Mouse (Mus musculus) embryonic stem cell, embryonic (primary cell): Measurements from ENCODE around the gene Gpr83.

Source experiments
- CTCF ChIA-PET, 4 experiments: fragments of 300-600 bp in 2 of 4; fragments of 350-600 bp in 2 of 4; sonication (Branson Sonifier 250); formaldehyde crosslinking; loops; one replicate each; lab custom pipeline; 2022; ENCODE audit warnings: inconsistent platforms in 2 of 4; lab: Charles Lee
- POLR2A ChIA-PET, 4 experiments: fragments of 300-600 bp in 2 of 4; fragments of 350-600 bp in 2 of 4; sonication (Branson Sonifier 250); formaldehyde crosslinking; loops; one replicate each; lab custom pipeline; 2022; ENCODE audit warnings: antibody characterized with exemption in 4 of 4, inconsistent platforms in 1 of 4; lab: Charles Lee

Gene Gpr83

DNA sequence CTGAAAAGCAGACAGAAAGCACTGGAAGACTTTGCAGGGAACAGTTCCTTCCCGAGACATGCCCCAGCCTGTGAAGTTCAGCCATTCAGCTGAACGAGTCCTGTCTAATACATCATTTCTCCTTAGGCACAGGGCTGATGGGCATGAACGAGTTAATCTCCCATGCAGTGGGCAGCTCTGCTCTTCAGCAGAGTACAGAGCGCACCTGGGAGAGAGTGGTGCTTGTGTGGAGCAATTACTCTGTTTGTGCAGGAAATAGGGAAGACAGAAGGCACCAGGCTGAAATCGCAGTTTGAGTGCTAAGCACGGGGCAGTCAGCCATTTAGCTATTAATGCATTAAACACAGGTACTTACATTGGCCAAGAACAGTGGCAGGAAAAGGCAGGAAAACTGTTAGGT, 28.7 kb downstream of the Gpr83 start:
- ChIA-PET POLR2A (no interaction called here), CTCF (interaction anchor here in 1 of 4 experiments (1.6 kb wide), 1 partner anchor 127 kb away, joined by 4 read pairs; no protein-coding TSS in a partner anchor)

DNA sequence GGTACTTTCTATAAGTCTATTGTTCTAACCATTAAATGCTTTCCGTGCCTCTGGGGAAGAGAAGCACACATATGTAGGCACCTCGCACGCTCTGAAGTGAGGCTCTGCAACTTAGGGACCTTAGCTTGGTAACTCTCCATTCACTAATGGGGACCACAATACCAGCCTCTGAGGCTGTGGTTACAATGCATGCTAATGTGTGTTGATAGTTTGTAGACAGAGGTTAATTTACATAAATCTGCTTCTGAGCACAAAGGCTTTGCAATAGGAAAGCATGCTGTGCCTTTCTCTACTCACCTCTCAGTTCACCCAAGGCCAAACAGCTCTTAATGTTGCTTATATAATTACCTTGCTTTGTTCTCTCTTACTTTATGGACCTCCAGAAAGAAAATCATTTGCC, 30.7 kb downstream of the Gpr83 start:
- CTCF ChIA-PET, result interaction anchor here in 1 of 4 experiments (0.5 kb wide), 1 partner anchor 51 kb away, joined by 6 read pairs; no protein-coding TSS in a partner anchor
- POLR2A ChIA-PET, result interaction anchor here in 2 of 4 experiments (0.8 to 1.5 kb wide), 2 partner anchors 10 to 45 kb away, joined by 3 to 4 read pairs; no protein-coding TSS in a partner anchor

DNA sequence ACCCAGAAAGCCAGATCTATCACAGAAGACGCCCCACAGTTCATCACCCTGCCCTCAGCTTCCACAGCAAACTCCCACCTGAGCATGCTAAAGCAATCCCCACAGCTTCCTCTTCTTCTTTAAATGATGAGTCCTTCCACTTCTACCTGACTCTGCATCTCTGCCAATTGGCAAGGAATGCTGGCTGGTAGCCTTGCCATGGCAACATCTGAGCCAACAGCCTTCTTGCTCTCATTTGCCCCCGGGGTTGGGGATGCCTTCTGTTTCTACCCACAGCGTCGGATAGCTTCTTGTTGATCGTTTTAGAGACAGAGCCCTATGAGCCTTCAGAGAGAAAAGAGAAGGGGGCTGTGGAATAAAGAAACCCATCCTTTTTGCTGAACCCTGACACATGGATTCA, 31.9 kb downstream of the Gpr83 start:
- ChIA-PET CTCF (interaction anchor here in 1 of 4 experiments (0.6 kb wide), 1 partner anchor 1041 kb away, joined by 4 read pairs; no protein-coding TSS in a partner anchor), POLR2A (interaction anchor here in 1 of 4 experiments (0.6 kb wide), 1 partner anchor 658 kb away, joined by 3 read pairs; no protein-coding TSS in a partner anchor)

DNA sequence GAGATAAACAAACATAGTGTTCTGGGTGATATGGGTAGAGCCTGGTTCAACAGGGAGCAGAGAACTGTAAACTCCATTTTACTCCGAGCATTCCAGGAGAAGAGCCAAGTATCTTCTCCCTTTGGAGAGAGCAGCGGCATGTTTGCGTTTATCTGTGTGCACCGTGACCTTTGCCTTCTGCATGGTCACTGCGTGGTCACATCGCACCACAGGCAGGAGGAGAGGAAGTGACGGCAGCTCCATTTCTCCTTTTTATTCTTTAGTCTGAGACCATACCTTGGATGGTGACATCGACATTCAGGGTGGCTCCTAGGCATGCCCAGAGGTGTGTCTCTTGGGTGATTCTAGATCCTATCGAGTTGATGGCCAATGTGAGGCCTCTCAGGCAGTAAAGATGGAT, 33.4 kb downstream of the Gpr83 start:
- ChIA-PET CTCF (no interaction called here), POLR2A (no interaction called here)

DNA sequence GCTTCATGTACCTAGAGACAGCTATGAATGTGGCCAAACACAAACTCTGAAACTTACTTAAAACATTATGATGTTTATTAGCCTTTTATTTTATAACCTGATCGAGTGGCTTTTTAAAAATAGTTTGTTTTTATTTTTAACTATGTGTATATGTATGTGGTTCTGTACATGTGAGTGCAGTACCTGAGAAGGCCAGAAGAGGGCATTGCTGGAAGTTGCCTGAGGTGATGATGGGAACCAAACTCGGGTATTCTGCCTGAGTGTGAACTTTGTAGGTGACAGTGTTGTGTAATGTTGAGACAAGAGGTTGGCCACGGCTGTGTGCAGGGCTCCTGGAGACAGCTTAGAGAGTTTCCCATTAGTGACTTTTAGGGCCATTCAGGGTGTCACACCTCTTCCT, 34.6 kb downstream of the Gpr83 start:
- POLR2A ChIA-PET, result no interaction called here
- CTCF ChIA-PET, result interaction anchor here in 3 of 4 experiments (0.6 to 1.1 kb wide), 4 partner anchors 10 to 121 kb away, joined by 3 to 5 read pairs (median 4); partner anchors contain the start of gene Gpr83 (in 1 of the 3)

DNA sequence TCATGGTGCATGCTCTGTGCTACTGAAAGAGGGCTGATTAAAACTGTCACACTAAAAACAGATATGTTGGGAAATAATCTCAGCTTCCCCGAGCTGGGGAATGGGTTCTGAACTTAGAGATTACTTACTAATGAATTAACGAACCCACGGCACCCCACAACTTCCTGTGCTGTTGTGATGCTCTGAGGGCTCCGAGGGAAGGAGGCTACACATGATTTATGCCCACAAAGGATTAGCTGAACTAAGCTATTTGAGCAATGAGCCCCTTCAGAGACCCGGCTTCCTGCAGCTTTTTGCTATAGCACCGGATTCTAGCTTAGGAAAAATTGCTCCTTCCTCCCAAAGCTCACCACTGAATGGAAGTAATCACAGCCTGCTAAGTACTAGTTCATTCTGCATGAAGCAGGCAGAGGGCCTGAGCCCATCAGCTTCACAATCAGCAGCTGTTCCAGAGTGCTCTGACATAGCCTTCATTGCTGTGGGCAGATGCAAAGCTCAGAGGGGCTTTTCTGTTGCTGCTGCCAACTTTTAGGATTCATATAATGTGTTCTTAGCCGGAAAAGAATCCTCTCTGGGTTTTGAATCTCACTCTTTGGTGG, 35.3 kb downstream of the Gpr83 start:
- POLR2A ChIA-PET, result no interaction called here

DNA sequence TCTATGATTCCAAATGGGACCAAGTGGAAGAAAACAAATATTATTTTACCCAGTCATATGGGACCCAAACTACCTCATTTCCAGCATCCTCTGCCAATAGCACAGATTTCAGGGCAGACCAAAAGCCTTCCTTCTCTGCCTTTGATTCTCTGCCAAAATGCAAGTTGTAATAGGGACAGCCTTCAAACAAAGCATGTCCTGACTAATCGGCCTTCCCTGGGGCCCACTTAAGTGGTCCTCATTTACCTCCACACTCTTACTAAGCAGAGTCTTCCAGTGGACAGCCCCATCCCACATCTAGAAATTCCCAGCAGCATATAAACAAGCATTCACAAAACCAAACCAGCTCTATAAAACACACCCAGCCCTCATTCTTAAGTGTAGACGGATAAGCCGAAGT, 37.1 kb downstream of the Gpr83 start:
- POLR2A ChIA-PET, result no interaction called here
- CTCF ChIA-PET, result interaction anchor here in 1 of 4 experiments (0.6 kb wide), 1 partner anchor 890 kb away, joined by 5 read pairs; no protein-coding TSS in a partner anchor

More for the DNA sequence above, 35.3 kb downstream of the Gpr83 start:
- CTCF ChIA-PET, result interaction anchor here (0.6 to 1.2 kb wide), 7 partner anchors 35 to 406 kb away, joined by 4 to 23 read pairs (median 5); partner anchors contain the start of gene Gpr83 (in 1 of the 4)

DNA sequence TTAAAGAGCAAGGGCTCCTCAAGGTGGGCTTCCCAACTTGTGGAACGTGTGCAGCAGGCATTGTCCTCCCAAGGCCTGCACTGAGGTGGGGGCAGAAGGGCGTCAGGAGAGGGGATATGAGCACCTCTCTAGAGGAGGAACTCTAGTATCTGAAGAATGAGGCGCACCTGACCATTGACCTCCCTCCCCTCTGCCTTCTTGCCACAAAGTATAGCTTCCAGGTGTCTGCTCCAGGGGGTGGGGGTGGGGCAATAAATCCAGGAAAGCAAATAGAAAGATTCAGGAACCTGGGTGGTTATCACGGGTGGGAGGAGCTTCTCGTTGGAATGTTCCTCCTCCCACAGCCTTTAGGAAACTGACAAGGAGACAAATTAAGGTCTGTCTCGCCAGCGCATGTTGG, 41.7 kb downstream of the Gpr83 start:
- ChIA-PET POLR2A (interaction anchor here in 1 of 4 experiments (0.6 kb wide), 1 partner anchor 115 kb away, joined by 6 read pairs; no protein-coding TSS in a partner anchor), CTCF (no interaction called here)

DNA sequence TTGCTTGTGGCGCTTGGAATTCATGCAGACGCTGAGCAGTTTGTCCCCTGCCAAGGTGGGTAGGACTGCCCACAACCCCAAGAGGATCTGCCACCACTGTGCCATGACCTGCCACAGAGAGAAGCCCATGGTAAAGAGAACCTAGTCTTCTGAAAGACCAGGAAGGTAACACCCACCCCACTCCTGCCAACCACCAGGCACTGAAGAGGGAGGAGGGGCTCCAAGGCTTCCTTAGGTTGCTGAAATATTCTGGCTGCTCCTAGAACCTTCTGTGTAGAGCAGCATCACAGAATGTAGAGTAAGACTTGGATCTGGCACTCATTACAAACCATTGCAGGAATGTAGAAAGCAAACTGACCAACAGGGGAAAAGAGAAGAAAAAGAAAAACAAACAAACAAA, 42.4 kb downstream of the Gpr83 start:
- ChIA-PET POLR2A (interaction anchor here in 1 of 4 experiments (0.6 kb wide), 1 partner anchor 56 kb away, joined by 3 read pairs; no protein-coding TSS in a partner anchor), CTCF (no interaction called here)

DNA sequence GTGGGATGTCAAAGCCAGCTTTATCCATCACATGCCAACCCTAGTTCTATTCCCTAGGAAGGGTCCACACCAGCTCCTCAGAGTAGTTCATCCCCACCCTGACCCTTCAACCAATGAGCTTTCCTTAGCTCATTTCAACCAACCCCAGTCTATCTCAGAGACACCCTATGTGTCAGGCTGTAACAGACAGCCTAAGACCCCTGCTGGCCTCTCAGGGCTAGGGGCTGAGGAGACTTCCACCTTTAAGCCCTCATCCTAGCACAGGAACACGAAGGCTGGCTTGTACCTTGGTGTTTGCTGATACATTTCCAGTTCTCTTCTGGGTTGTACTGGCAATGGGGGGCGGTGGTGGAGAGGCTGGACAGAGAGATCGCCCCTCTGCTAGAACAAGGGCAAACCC, 43.0 kb downstream of the Gpr83 start:
- POLR2A ChIA-PET, result interaction anchor here in 1 of 4 experiments (0.5 to 0.6 kb wide), 2 partner anchors 55 to 241 kb away, joined by 3 read pairs; no protein-coding TSS in a partner anchor
- CTCF ChIA-PET, result no interaction called here

DNA sequence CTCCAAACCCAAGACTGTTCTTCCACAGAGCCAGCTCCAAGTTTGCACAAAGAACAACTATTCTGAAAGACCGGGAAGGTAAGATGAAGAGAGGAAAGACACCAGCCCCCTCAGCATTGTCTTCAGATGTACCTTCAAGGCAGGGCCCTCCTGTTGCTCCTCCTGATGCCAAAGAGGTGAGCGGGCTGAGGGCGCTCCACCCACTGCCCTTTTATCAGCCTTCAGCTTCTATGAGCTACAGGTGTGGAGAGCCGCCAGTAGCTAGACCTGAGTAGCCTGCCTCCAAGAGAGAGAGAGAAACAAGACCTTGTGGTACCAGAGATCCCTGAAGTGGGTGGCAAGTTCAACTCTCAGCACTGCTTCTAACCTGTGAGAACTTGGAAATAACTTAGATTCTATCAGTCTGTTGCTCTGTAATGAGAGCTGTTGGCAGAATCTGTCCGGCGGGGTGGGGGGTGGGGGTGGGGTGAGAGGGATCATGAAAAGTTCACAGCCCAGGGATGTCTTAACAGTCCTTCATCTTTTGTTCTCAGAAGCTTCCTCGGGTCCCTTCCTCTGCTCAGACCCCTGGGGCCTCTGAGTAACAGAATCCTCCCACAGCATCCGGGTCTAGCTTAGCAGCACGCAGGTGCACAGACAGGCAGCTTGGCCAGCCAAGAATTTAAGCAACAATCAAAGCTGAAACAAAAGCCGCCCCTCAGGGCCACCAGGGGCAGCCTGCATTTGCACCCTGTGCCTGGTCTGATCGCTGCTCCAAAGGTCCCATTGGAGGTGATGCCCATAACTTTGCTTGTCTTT, 43.8 kb downstream of the Gpr83 start, which contains the start of gene Izumo1r:
TSS of gene Izumo1r (minus strand) at position 369 of the 798 bp plus-strand sequence.
- POLR2A ChIA-PET, result interaction anchor here in 2 of 4 experiments (0.5 to 1.5 kb wide), 4 partner anchors 105 to 404 kb away, joined by 3 read pairs; partner anchors contain the start of genes Cwc15 (in 1 of the 2) and Kdm4d (in 1 of the 2)

DNA sequence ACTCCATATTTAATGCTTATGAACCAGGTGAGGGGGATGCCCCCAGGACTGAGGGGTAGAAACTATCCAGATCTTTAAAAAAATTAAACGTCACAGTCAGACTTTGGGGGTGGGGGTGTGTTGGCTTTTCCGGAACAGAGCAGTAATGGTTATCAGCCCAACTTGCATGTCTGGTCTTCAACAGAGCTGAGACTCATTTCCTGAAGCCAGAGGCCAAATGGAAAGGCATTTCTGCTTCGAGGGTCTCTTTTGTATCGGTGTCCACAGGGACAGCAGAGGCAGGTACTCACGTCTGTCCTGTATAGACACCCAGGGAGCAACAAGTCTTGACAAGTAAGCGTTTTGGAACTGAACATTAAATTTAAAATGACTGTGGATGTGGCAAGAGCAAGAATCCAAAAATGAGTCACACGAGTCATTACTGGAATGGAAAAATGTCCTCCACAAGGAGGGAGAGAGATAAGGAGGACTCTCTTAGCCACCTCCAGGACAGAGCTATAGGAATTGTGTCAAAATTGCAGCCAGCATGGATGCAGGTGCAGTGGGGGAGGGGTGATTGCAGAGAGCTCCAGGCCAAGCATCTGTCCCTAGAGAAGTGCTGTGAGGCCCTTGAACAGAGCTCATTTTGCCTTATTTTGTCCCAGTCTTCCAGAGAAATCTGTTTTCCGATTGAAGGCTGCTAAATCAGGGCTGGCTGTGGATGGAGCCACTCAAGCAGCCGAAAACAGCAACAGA, 44.9 kb downstream of the Gpr83 start:
- ChIA-PET CTCF (no interaction called here), POLR2A (interaction anchor here in 1 of 4 experiments (0.7 to 1.5 kb wide), 2 partner anchors 104 to 381 kb away, joined by 3 read pairs; no protein-coding TSS in a partner anchor)

More for the DNA sequence above, 43.8 kb downstream of the Gpr83 start, which contains the start of gene Izumo1r:
- CTCF ChIA-PET, result no interaction called here

DNA sequence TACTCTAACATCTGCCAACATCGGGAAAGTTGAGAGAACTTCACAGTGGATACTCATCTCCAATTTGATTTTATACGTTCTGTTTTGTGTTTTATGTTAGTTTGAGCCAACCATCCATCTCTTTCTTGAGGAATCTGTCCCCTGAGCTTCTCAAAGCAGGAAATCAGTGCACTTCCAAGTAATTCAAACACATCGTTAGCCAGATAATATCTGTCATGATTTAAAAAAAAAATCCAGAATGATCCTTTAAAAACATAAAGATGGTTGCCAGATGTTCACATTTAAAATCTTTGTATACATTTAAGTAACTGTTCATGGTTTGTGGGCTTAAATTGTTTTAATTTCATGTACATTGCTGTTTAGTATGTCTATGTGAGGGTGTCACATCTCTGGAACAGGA, 45.9 kb downstream of the Gpr83 start:
- ChIA-PET CTCF (interaction anchor here in 1 of 4 experiments (0.6 kb wide), 1 partner anchor 39 kb away, joined by 4 read pairs; no protein-coding TSS in a partner anchor), POLR2A (no interaction called here)

DNA sequence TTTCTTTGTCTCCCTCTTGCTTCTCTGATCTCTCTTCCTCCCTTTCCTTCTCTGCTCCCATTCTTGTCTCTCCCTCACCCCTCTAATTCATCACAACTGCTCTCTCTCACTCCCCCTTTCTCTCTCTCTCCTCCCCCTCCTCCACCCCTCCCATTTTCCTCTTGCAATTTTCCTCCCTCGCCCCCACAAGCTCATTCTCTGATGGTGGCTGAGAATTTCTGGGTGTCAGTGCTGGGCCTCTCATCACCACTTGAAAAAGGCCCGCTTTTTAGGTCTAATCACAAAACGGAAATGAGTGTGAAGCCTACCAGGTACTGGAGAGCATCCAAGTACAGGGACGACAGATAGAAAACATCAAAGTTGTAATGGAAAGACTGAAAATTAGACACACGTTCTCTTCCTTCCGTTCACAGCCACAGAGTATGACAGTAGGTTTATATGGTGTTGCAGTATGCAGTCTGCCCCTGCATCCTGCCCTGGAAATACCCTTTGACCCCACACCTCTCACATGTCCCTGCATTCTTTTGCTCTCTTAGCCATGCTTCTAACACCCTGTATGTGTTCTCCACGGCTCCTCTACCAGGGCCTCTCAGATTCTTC, 47.9 kb downstream of the Gpr83 start:
- ChIA-PET CTCF (interaction anchor here in 2 of 4 experiments (0.6 to 0.7 kb wide), 2 partner anchors 107 to 304 kb away, joined by 3 to 5 read pairs; no protein-coding TSS in a partner anchor), POLR2A (no interaction called here)

DNA sequence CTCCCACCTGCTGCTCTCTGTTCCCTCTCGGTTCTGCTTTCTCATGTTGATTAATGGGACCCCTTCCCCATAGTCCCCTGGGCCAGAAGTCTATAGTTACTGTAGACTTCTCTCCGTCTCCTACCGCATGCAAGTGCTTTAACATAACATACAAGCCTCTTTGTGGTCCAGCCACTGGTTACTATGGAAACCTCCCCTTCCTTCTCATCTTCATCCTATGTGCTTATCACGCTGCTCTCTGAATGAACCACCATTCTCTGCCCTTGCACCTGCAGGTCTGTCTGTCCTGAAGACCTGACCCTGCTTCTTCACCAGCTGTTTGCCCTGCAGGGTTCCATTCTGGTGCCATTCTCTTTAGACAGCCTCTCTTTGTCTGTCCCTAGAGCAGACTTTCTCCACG, 50.0 kb downstream of the Gpr83 start:
- ChIA-PET CTCF (no interaction called here), POLR2A (no interaction called here)

DNA sequence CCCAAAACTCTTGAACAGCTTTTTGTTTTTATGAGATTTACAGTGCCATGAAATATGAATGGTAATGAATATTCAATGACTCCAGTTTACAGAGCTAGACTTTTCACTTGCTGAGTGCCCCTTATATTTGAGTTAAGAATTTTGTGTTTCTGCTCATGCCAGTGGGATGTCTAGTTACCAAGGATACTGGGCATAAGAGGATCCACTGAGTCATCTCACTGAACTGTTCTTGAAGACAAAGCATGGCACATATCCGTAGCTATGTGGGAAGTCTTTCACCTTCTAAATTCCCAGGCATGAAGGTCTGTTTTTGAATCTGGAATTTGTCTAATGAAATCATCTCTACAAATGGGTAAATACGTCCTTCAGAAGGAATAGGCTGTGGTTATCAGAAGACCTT, 52.0 kb downstream of the Gpr83 start:
- CTCF ChIA-PET, result no interaction called here
- POLR2A ChIA-PET, result no interaction called here

DNA sequence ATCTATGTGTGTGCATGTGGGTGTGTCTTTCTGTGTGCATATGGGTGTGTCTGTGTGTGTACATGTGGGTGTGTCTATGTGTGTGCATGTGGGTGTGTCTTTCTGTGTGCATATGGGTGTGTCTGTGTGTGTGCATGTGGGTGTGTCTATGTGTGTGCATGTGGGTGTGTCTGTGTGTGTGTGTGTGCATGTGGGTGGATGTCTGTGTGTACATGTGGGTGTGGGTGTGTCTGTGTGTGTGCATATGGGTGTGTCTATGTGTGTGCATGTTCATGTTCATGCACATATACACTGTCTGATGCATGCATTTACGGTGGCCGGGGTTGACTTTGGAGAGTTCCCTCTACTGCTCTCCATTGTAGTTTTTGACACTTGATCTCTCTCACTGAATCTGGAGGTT, 57.7 kb downstream of the Gpr83 start:
- CTCF ChIA-PET, result no interaction called here
- POLR2A ChIA-PET, result interaction anchor here in 1 of 4 experiments (1.1 kb wide), 1 partner anchor 8 kb away, joined by 3 read pairs; no protein-coding TSS in a partner anchor
